Mouse (Mus musculus): ENCODE measurements around the gene Zswim9. TPM values are rescaled to one million over a fixed set of nuclear protein-coding genes. Genes with fewer than 3 reads are reported as not detected.

Gene Zswim9
- polyA plus RNA-seq, 1 experiment from 2014 or later, result 12.9 TPM

Other genes with a start within 250 kb of the Zswim9 start
- gene Chmp2a, start 243.9 kb downstream of the Zswim9 start, polyA plus RNA-seq (2015; fragmentation: Nextera tagmentation; extraction: Ambion mirVana), result 179 and 188 TPM in 2 replicates
- 74.0 and 83.9 TPM in 2 replicates for gene Ube2m, start 240.4 kb downstream of the Zswim9 start, polyA plus RNA-seq (2015; fragmentation: Nextera tagmentation; extraction: Ambion mirVana)
- gene Mzf1, start 224.0 kb downstream of the Zswim9 start, polyA plus RNA-seq (2015; fragmentation: Nextera tagmentation; extraction: Ambion mirVana), result 11.5 and 11.6 TPM in 2 replicates
- 0.12 and 0.35 TPM in 2 replicates for gene Vmn1r85, start 183.5 kb downstream of the Zswim9 start, polyA plus RNA-seq (2015; fragmentation: Nextera tagmentation; extraction: Ambion mirVana)
- not detected in 2 replicates for gene Vmn1r86, start 158.8 kb downstream of the Zswim9 start, polyA plus RNA-seq (2015; fragmentation: Nextera tagmentation; extraction: Ambion mirVana)
- not detected in 2 replicates for gene Vmn1r87, start 138.6 kb downstream of the Zswim9 start, polyA plus RNA-seq (2015; fragmentation: Nextera tagmentation; extraction: Ambion mirVana)
- not detected in 2 replicates for gene Vmn1r88, start 119.2 kb downstream of the Zswim9 start, polyA plus RNA-seq (2015; fragmentation: Nextera tagmentation; extraction: Ambion mirVana)
- not detected in 2 replicates for gene Vmn1r89, start 65.7 kb downstream of the Zswim9 start, polyA plus RNA-seq (2015; fragmentation: Nextera tagmentation; extraction: Ambion mirVana)
- 31.7 and 33.6 TPM in 2 replicates for gene Lig1, start 1.4 kb downstream of the Zswim9 start, polyA plus RNA-seq (2015; fragmentation: Nextera tagmentation; extraction: Ambion mirVana)
- 0.62 and 0.86 TPM in 2 replicates for gene Pla2g4c, start 45.9 kb upstream of the Zswim9 start, polyA plus RNA-seq (2015; fragmentation: Nextera tagmentation; extraction: Ambion mirVana)
- 0.15 and 0.19 TPM in 2 replicates for gene Cabp5, start 119.4 kb upstream of the Zswim9 start, polyA plus RNA-seq (2015; fragmentation: Nextera tagmentation; extraction: Ambion mirVana)
- not detected in 2 replicates for gene Bsph1, start 172.1 kb upstream of the Zswim9 start, polyA plus RNA-seq (2015; fragmentation: Nextera tagmentation; extraction: Ambion mirVana)